Mouse (Mus musculus): ENCODE results near the gene Fam129b.

The Fam129b gene

GRCm38 (mm10) chr2:32924306-32924844, 48.5 kb downstream of the Fam129b start:
- in situ Hi-C loops (cut with MboI, MseI) = no loop called here

- in situ Hi-C loops (cut with MboI, MseI) = no loop called here
These were observed 50.6 kb downstream of the Fam129b start for GRCm38 (mm10) chr2:32926330-32927075.

GRCm38 (mm10) chr2:32927624-32928234, 51.8 kb downstream of the Fam129b start:
- in situ Hi-C loops (cut with MboI, MseI) = no loop called here

DNA sequence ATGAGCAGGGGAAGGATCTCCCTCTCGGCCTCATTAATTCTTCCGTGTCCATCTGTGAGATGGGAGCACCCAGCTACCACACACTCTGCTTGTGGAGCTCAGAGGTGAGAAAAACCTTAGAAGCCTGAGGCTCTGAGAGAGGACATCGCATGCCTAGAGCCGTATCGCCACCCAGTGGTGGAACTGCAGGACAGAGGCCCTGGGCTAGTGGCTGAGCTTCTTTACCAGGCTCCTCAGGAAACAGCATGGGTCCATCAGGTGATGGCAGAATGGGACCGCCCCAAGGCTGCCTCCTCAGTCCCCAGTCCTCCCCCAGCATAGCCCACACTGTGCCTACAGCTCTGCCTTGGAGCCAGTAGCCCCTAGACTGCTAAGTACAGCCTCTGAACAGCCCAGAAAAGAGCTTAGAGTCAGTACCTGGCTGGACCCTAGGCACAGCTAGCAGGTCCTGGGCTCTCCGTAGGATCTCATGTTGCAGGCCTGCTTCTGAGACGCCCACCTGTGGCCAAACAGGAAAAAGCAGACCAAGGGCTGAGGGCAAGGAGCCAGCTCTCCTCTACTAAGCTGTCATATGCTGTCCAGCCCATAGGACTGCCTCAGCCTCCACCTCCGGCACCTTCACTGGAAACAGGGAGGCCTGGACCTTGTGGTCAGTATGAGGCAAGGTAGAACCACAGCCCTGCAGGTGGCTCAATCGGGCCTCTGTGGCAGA, 52.5 kb downstream of the Fam129b start:
- in situ Hi-C loops (cut with MboI, MseI) = no loop called here

DNA sequence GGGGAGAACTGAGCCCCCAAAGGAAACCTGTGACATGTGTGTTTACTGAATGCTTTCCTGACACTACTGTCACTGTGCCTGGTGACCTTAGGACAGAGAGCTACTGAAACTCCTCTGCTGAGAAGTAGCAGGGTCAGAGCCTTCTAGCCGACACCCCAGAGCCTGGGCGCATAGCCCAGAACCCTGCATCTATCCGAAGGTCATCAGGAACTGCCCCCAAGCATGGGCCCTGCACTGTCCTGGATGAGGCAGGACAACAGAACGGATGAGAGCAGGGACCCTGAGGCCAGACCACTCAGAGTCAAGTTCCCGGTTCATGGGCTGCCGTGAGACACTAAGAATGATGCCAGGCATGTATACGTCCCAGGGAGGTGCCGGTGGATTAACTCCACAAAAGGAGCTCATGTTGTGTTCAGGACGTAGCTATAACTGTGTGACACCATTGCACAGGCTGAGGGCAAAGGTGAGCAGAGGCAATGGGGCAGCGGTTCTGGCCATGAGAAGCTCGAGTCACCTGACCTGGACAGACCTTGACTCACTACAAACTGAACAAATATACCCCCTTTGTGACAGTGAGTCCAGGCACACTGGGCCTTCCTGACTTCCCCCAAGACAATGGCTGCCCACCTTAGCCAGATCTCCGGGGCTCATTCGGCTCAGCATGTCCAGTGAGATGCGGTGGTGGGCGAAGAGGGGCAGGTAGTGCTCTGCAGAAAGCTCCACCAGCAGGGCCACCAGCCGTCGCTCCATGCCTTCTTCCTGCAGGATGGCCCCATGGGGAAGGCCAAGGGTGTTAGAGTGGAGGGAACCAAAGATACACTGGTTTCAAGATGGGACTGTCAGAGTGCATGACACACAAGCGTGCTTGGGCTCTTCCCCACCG, 53.3 kb downstream of the Fam129b start:
- in situ Hi-C loops (cut with MboI, MseI) = no loop called here

GRCm38 (mm10) chr2:32931730-32932129, 55.8 kb downstream of the Fam129b start:
- in situ Hi-C loops (cut with MboI, MseI) = no loop called here

DNA sequence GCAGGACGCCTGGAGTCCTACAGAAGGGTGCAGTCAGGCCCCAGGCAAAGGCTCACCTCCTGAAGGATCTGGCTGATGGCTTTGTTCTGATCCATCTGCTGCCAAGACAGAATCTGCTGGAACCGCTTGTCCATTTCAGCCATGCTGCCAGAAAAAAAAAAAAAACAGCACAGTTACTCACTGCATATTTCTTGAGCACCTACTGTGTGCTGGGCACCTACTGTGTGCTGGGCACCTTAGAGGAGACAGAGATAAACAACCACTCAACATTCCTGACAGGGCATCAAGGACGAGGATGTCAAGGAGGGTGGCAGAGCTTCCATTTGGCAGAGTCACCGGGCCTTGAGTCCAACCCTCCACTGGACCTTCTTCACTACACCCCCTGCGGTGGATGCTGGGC, 62.8 kb downstream of the Fam129b start:
- in situ Hi-C loops (cut with MboI, MseI) = no loop called here

GRCm38 (mm10) chr2:32939418-32939817, 63.5 kb downstream of the Fam129b start:
- in situ Hi-C loops (cut with MboI, MseI) = no loop called here

DNA sequence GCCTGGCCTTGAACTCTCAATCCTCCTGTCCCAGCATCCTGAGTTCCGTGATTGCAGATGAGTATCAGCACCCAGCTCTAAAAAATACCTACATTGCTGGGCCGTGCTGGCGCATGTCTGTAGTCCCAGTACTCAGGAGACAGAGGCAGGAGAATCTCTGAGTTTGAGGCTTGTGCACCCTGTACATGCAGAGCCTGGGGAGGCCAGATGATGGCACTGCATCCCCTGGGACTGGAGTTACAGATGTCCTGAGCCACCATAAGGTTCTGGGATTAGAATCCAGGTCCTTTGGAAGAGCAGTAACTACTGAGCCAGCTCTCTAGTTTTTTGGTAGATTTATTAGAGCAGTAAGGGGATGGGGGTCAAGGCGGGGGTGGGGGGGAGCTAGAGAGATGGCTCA, 64.6 kb downstream of the Fam129b start:
- in situ Hi-C loops (cut with MboI, MseI) = no loop called here

GRCm38 (mm10) chr2:32947454-32947853, 71.5 kb downstream of the Fam129b start:
- in situ Hi-C loops (cut with MboI, MseI) = no loop called here

GRCm38 (mm10) chr2:32954581-32954980, 78.7 kb downstream of the Fam129b start:
- in situ Hi-C loops (cut with MboI, MseI) = no loop called here

DNA sequence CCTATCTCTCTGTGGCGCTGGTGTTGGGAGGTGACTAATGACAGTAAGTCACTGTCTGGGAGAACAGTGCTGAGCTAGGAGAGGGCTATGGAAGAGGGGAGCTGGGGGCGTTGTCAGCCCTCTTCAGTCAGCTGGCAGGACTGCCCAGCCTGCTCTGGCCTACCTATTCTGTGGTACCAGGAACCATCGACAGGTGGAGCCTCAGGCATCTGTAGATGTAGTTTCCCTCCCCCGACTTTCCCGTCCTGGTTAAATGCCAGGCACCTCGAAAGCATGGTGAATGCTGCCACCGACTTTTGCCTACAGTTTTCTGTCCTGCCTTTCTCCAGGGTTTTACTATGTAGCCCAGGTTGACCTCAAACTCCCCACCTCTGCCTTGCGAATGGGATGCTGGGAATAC, 81.4 kb downstream of the Fam129b start:
- in situ Hi-C loops (cut with MboI, MseI) = no loop called here

DNA sequence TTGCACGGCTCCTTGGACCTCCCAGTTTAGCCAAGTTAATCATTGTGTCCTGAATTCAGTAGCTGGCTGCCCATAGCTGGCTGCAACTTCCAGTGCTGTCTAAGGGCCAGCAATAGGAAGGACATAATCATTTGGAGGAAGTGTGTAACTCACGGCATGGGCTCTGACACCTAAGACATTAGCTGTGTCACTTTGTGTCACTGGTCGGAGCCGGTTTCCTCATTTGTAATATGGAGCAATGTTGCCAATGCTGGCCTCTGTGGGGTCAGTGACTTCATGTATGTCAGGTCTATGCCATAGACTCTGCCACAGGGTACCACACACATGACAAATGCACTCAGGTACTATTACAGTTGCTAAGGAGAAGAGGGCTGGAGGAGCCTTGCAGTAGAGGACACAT, 84.4 kb downstream of the Fam129b start:
- in situ Hi-C loops (cut with MboI, MseI) = no loop called here

DNA sequence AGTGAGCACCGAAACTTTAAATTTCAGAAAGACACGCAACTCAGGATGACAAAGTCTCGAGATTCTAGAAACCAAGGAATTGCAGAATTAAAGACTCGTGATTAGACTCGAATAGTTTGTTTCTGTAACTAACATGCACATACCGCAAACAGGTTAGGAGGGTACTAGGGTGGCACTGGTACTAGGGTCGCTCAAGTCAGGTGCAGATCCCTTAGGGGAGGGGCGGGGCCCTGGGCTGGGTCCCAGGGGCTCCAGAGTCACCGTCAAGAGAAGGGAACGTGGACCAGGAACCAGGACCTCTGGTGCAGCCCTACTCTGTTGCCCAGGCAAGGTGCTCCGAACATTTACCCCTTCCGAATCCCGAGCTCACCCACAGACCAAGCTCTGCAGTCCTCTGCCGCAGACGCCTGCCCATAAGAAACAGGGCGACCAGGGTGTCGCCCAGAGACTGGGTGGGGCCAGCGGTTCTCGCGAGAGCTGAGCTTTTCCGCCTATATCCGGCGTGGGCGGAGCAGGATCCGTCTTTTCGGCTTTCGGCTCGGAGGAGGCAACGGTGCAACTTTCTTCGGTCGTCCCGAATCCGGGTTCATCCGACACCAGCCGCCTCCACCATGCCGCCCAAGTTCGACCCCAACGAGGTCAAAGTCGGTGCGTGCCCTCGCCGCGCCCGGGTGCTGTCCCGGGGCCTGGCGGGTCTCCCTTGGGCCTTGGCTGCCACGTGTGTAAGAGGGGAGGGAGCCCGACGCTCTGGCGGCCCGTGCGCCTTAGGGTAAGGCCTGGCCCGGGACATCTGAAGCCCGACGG, 85.5 kb downstream of the Fam129b start, which contains the start of the genes Rpl12 and Lrsam1:
Gene Rpl12, plus strand, starts transcription at position 368 of the 804 bp plus-strand sequence.
Gene Lrsam1, minus strand, starts transcription at position 423 of the 804 bp plus-strand sequence.
- in situ Hi-C loops (cut with MboI, MseI) = no loop called here

DNA sequence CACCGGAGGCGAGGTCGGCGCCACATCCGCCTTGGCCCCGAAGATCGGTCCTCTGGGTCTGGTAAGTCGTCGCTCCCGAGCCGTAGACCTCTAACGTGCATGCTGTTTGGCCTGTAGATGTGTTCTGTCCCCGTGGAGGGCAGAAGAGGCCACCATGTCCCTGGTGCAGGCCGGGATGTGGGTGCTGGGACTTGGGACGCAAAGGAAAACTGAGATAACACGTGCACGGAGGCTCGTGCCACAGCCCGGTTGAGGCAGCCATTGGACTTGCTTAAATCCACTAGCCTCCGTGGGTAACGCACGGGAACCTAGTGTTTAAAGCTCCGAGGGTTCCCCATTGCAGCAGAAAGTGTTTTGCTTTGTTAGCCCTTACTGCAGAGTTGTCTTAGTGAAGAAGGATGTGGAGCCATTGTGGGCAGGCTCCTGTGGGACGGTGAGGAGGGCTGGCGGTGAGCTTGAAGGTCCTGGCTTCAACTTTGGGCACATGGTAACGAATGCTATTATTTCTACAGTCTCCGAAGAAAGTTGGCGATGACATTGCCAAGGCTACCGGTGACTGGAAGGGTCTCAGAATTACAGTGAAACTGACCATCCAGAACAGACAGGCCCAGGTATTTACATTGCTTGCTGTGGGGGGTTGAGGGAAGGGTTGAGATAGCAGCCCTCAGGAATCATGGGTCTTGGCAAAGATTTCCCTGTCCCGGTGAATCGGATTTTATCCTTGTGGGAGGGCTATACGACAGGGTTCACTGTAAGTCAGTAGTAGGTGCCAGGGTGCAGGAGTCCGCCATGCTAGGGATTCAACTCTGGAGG, 86.4 kb downstream of the Fam129b start:
- in situ Hi-C loops (cut with MboI, MseI) = no loop called here

- in situ Hi-C loops (cut with MboI, MseI) = no loop called here
These were observed 86.9 kb downstream of the Fam129b start for GRCm38 (mm10) chr2:32962875-32963220.

- in situ Hi-C loops (cut with MboI, MseI) = no loop called here
These were observed 87.6 kb downstream of the Fam129b start for GRCm38 (mm10) chr2:32963544-32963943.

DNA sequence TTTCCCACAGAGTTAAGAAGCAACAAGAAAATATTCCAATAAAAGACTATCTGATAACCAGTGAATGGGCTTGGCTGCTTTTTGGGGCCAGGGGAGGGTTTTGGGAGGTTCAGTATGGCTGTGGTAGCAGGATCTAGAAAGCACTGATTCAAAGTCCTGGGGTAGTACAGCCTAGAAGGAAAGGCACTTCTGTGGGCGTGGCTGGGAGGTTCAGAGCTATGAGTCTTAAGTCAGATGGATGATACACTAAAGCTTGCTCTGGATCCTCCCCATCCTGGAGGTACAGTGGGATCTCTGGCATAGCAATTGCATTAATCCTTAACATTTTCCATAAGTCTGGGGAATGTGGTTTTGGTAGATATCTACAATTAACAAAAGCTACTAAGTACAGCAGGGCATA, 88.1 kb downstream of the Fam129b start:
- in situ Hi-C loops (cut with MboI, MseI) = no loop called here

DNA sequence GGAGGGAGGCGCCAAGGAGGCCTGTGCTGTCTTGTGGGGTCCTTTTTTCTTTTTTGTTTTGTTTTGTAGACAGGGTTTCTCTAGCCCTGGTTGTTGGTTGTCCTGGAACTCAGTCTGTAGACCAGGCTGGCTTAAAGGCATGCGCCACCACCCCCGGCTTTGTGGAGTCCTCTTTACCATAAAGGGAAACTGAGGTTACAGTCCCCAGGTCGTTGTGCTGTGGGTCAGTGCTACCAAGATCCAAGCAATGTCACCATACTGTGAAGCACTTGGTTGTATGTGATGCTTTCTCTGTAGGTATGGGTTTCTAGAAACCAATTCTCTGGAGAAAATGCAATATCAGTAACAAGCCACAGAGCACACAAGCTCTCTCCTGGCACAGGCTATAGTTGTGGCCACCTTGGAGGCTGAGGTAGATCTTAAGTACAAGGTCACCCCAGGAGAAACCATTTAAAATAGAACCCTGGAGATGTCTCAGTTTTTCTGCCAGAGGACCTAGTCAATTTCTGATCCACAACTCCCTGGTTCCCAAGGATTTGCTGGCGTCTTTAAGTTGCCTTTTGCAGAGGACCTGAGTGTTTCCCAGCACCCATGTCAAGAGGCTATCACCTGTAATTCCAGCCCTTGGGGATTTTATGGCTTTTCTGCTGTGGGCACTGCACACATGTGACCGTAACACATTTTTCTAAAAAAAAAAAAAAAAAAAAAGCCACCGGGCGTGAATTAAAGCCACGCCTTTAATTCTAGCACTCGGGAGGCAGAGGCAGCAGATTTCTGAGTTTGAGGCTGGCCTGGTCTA, 88.9 kb downstream of the Fam129b start:
- in situ Hi-C loops (cut with MboI, MseI) = no loop called here

All from T-helper 1 cell (primary cell).